Mouse (Mus musculus) megakaryocyte-erythroid progenitor cell, adult 5-6 weeks (primary cell): ENCODE results near the gene 4930474N05Rik. TPM values are rescaled to one million over a fixed set of nuclear protein-coding genes. Genes with fewer than 3 reads are reported as not detected.

Experiments
- ATAC-seq: replicated peaks from 2 replicates; pipeline ENCODE4 v1.8.0; 2016; ENCODE audit warnings: mild to moderate bottlenecking, inconsistent platforms; ENCODE audit not compliant: severe bottlenecking, poor library complexity, low FRiP score, low TSS enrichment
- total RNA-seq, 2 experiments: library from RNA; stranded (forward) in 1 of 2; stranded (reverse) in 1 of 2; fragments of 200-1000, 215-1000 nt in 1 of 2; fragments of >200 nt in 1 of 2; fragmentation: Nextera tagmentation in 1 of 2; gene quantifications; 2 replicates each; pipeline ENCODE4 v1.2.3; 2014 to 2017

The 4930474N05Rik gene
- total RNA-seq (2014; fragmentation: Nextera tagmentation) (not detected in 2 replicates), total RNA-seq (2017) (not detected in 2 replicates)

- ATAC-seq, result no peak
These were observed at the start of gene 4930474N05Rik for GRCm38 (mm10) chr14:36094617-36095016. 4930474N05Rik (plus strand) TSS chr14:36094917.

GRCm38 (mm10) chr14:36048746-36049391, 45.8 kb upstream of the 4930474N05Rik start:
- no peak for ATAC-seq

- no peak for ATAC-seq
These were observed 41.4 kb upstream of the 4930474N05Rik start for GRCm38 (mm10) chr14:36053281-36053680.

GRCm38 (mm10) chr14:36098528-36098927, 3.8 kb downstream of the 4930474N05Rik start:
- no peak for ATAC-seq

GRCm38 (mm10) chr14:36099647-36100046, 4.9 kb downstream of the 4930474N05Rik start:
- ATAC-seq, result no peak

DNA sequence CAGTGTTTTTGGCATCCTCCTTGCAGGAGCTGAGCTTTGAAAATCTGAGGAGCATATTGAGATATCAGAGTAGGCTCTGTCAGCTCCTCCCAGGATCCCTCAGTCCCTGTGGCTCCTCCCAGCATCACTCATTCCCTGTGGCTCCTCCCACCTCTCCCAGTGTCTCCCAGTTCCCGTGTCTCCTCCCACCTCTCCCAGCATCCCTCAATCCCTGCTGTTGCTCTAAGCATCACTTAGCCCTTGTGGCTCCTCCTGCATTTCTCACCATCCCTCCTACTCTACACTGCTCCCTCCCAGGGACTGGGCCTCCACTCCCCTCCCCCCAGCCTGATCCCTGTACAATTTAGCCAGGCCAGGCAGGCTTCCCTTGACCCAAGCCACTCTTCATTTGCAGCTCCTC, 6.0 kb downstream of the 4930474N05Rik start:
- no peak for ATAC-seq

DNA sequence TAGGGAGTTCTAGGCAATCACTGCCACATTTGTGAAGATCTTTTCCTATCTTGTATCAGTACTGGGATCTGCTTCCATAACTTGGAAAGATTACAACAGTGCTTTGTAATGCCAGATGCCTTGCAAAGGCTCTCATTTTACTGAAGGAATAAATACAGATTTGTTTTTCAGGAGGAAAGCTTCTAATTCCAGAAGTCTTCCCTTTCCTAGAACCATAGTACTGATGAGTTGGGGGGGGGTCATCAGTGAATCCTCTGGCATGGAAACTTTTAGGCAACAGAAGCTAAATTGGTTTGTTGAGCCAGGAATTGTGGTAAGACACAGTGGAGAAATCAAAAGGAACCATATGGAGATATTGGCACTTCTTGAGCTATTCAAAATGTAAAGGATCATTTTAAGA, 19.8 kb downstream of the 4930474N05Rik start:
- ATAC-seq, result no peak

- ATAC-seq, result no peak
These were observed 29.1 kb downstream of the 4930474N05Rik start for GRCm38 (mm10) chr14:36123775-36124335.

DNA sequence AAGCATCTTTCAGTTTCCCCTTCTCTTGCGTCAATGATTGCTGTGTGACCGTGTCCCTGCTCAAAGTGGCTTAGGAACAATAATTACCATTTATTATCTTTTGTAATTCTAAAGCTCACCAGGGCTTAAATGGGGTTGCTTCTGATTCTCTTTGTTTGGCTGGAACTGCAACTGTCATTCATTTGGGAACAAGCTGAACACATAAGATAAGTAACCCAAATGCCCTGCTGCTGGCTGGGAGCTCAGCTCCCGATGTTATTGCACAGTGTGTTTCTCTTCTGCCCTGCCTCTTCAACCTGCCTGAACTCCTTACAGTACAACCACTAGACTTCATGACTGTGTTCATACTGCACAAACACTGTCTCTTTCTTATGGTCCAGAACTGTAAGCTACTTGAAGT, 41.0 kb downstream of the 4930474N05Rik start:
- ATAC-seq, result no peak

- no peak for ATAC-seq
These were observed 43.0 kb downstream of the 4930474N05Rik start for GRCm38 (mm10) chr14:36137696-36138095.

- no peak for ATAC-seq
These were observed 50.5 kb downstream of the 4930474N05Rik start for GRCm38 (mm10) chr14:36145261-36145660.
